Mouse (Mus musculus) hematopoietic stem cell, adult 5-6 weeks (primary cell): ENCODE measurements at regions not wholly inside any gene's neighbourhood (a gene's known extent, or its start where the extent isn't known, plus 50 kb on each side); places are given as distances from the start of the nearest gene placed in this dataset.
A peak's percentile ranks its signal among the peaks of the same experiment; 100 is the strongest.

Experiments
- ATAC-seq, 2 experiments: fragments of 125-278 bp in 1 of 2; replicated peaks in 1 of 2; 2 replicates each; pipeline ENCODE4 v1.8.0; 2016 to 2017; ENCODE audit warnings: inconsistent platforms in 2 of 2, mild to moderate bottlenecking in 2 of 2, moderate number of reproducible peaks in 2 of 2, low read depth in 1 of 2, moderate TSS enrichment in 1 of 2; ENCODE audit not compliant: low FRiP score in 2 of 2, poor library complexity in 2 of 2, severe bottlenecking in 2 of 2, insufficient read depth in 1 of 2, low TSS enrichment in 1 of 2

GRCm38 (mm10) chr3:66592259-66592658 lies 295.6 kb upstream of the Veph1 start:
- no peak for ATAC-seq

GRCm38 (mm10) chr3:66590775-66591174 lies 294.1 kb upstream of the Veph1 start:
- no peak for ATAC-seq

GRCm38 (mm10) chr3:66589483-66589882 lies 292.8 kb upstream of the Veph1 start:
- no peak for ATAC-seq

GRCm38 (mm10) chr3:66584831-66585230 lies 288.2 kb upstream of the Veph1 start:
- ATAC-seq: no peak

- no peak for ATAC-seq
Measured at GRCm38 (mm10) chr3:66584101-66584500, 287.5 kb upstream of the Veph1 start.

GRCm38 (mm10) chr3:66576659-66577058 lies 280.0 kb upstream of the Veph1 start:
- ATAC-seq: no peak

GRCm38 (mm10) chr3:66574321-66574720 lies 277.7 kb upstream of the Veph1 start:
- ATAC-seq: no peak

GRCm38 (mm10) chr3:66572887-66573519 lies 276.4 kb upstream of the Veph1 start:
- ATAC-seq: no peak

GRCm38 (mm10) chr3:66570342-66570741 lies 273.7 kb upstream of the Veph1 start:
- ATAC-seq: peak; percentile 32 to 62; a peak in 1 of 4 replicates

- no peak for ATAC-seq
Measured at GRCm38 (mm10) chr3:66564268-66565245, 267.9 kb upstream of the Veph1 start.

GRCm38 (mm10) chr3:66563329-66563728 lies 266.7 kb upstream of the Veph1 start:
- ATAC-seq: peak; percentile 91 to 97

- peak; percentile 76 to 79 for ATAC-seq
Measured at GRCm38 (mm10) chr3:66555538-66555937, 258.9 kb upstream of the Veph1 start.

GRCm38 (mm10) chr3:66550920-66551319 lies 254.3 kb upstream of the Veph1 start:
- no peak for ATAC-seq

GRCm38 (mm10) chr3:66546576-66546975 lies 249.9 kb upstream of the Veph1 start:
- ATAC-seq: peak; percentile 69 to 75

- ATAC-seq: no peak
Measured at GRCm38 (mm10) chr3:66544139-66544933, 247.7 kb upstream of the Veph1 start.

GRCm38 (mm10) chr3:66542865-66543264 lies 246.2 kb upstream of the Veph1 start:
- peak; percentile 31 to 43 for ATAC-seq

- ATAC-seq: no peak
Measured at GRCm38 (mm10) chr3:66537913-66538312, 241.3 kb upstream of the Veph1 start.
